Mouse (Mus musculus): ENCODE results near the gene Nol9.

DNA sequence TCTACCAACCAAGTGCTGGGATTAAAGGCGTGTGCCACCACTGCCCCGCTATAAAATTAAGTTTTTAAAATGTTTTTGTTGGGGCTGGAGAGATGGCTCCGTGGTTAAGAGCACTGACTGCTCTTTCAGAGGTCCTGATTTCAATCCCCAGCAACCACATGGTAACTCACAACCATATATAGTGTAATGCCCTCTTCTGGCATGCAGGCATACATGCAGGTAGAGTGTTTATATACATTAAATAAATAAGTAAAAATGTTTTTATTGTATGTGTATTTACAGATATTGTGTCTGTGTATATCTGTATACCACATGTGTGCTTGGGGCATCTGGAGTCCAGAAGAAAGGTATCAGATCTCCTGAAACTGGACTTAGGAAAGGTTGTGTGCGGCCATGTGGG lies 37.8 kb upstream of the Nol9 start:
- TF ChIP-seq CTCF (IDR thresholded peaks at IDR 0.05; ENCODE audit: low read depth, low read length) (no peak), POLR2A (IDR thresholded peaks at IDR 0.05; ENCODE audit: extremely low read depth, insufficient read depth, low read length) (no peak)
